Mouse (Mus musculus): ENCODE data around the gene Olfr131. TPM values are rescaled to one million over a fixed set of nuclear protein-coding genes. Genes with fewer than 3 reads are reported as not detected.

The Olfr131 gene
- polyA plus RNA-seq (2014; fragmentation: Illumina TruSeq; extraction: RNeasy Lipid Tissue Mini Kit (QIAGEN cat#74804); ENCODE audit: low read depth, low replicate concordance): not detected

DNA sequence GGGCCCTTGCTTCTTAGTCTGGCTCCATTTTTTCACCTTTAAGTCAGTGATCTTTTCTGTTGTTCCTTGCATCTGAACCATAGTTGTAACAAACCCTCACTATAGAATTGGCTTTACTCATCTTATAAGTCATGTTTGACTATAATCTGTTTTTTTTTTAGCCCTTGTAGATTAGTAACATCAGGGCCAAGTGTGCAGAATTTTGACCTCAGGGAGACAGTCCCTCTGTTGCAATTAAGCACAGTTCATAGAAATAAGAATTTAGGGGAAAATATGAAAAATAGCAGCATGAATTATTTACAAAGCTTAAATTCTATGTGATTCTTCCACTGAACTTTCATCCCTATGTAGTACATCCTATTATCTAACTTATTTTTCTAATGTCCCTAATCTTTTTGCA is at the start of gene Olfr131:
TSS of gene Olfr131 (minus strand) at position 101 of the 400 bp plus-strand sequence.

DNA sequence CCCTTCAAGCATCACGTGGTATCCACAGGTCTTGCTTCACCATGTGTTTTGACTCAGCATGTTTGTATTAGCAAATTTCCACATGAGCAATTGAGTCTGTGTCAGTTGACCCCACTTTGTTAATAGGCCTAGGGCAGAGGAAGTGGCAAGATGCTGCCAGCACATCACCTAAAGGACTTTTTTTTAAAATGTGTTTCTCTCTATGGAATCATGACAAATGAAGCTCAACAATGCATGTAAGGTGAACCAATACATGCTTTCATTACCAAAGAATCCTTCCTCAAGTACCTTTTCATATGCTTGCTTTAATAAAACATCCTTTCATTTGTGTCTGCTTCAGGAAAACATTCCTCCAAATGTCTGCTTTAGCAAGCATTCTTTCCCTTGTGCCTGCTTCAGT is 45.9 kb upstream of the Olfr131 start, which contains the start of gene Olfr132:
TSS of gene Olfr132 (minus strand) at position 101 of the 400 bp plus-strand sequence.

DNA sequence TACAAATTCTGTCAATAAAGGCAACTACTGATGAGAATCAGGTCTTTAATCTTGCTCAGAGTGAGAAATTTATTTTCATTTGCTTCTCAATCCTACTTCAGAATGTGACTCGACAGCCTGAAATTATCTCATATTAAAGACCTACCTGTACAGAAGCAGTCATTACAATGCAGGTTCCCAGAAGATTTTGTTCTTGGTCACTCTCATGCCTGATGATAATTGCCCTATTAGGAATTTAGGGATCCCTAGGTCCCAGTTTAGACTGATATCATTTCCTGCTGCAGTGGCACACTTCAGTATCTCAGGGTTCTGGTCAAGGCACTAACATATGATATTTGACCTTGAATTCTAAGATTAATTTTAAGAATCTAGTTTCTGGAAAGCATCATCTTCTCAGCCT is 24.9 kb downstream of the Olfr131 start, which contains the start of gene Olfr130:
TSS of gene Olfr130 (plus strand) at position 301 of the 400 bp plus-strand sequence.

DNA sequence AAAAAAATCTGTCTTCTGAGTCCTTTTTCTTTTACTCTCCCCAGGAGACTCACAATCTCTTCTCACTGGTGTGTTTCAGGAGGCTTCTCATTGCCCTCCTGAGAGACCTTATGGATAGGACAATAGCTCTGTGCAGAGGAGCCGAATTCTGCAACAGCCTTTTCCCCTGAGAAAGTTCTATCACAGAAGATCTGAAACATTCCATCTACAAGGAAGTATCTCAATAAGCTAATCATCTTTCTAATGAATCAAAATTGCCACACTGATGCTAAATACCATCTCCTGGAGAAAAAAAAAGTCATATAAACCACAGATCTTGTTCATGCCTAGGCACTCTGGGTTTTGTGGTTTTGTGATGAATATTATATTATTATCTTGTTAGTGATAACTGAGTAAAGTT is 28.5 kb downstream of the Olfr131 start, which contains the start of gene Olfr129:
TSS of gene Olfr129 (minus strand) at position 101 of the 400 bp plus-strand sequence.

Other genes starting within 250 kb of the Olfr131 start
- gene Olfr126, start 241.2 kb downstream of the Olfr131 start, polyA plus RNA-seq (2014; fragmentation: Illumina TruSeq; extraction: RNeasy Lipid Tissue Mini Kit (QIAGEN cat#74804); ENCODE audit: low read depth, low replicate concordance): not detected
- not detected for gene Olfr127, start 188.3 kb downstream of the Olfr131 start, polyA plus RNA-seq (2014; fragmentation: Illumina TruSeq; extraction: RNeasy Lipid Tissue Mini Kit (QIAGEN cat#74804); ENCODE audit: low read depth, low replicate concordance)
- gene Olfr128, start 168.1 kb downstream of the Olfr131 start, polyA plus RNA-seq (2014; fragmentation: Illumina TruSeq; extraction: RNeasy Lipid Tissue Mini Kit (QIAGEN cat#74804); ENCODE audit: low read depth, low replicate concordance): not detected
- gene Olfr761, start 135.6 kb downstream of the Olfr131 start, polyA plus RNA-seq (2014; fragmentation: Illumina TruSeq; extraction: RNeasy Lipid Tissue Mini Kit (QIAGEN cat#74804); ENCODE audit: low read depth, low replicate concordance): not detected
- gene Olfr129, start 28.6 kb downstream of the Olfr131 start, polyA plus RNA-seq (2014; fragmentation: Illumina TruSeq; extraction: RNeasy Lipid Tissue Mini Kit (QIAGEN cat#74804); ENCODE audit: low read depth, low replicate concordance): not detected
- not detected for gene Olfr130, start 24.8 kb downstream of the Olfr131 start, polyA plus RNA-seq (2014; fragmentation: Illumina TruSeq; extraction: RNeasy Lipid Tissue Mini Kit (QIAGEN cat#74804); ENCODE audit: low read depth, low replicate concordance)
- gene Olfr132, start 45.8 kb upstream of the Olfr131 start, polyA plus RNA-seq (2014; fragmentation: Illumina TruSeq; extraction: RNeasy Lipid Tissue Mini Kit (QIAGEN cat#74804); ENCODE audit: low read depth, low replicate concordance): not detected
- not detected for gene Olfr133, start 56.6 kb upstream of the Olfr131 start, polyA plus RNA-seq (2014; fragmentation: Illumina TruSeq; extraction: RNeasy Lipid Tissue Mini Kit (QIAGEN cat#74804); ENCODE audit: low read depth, low replicate concordance)
- not detected for gene Olfr134, start 82.7 kb upstream of the Olfr131 start, polyA plus RNA-seq (2014; fragmentation: Illumina TruSeq; extraction: RNeasy Lipid Tissue Mini Kit (QIAGEN cat#74804); ENCODE audit: low read depth, low replicate concordance)
- not detected for gene Olfr135, start 115.6 kb upstream of the Olfr131 start, polyA plus RNA-seq (2014; fragmentation: Illumina TruSeq; extraction: RNeasy Lipid Tissue Mini Kit (QIAGEN cat#74804); ENCODE audit: low read depth, low replicate concordance)
- not detected for gene Olfr138, start 172.3 kb upstream of the Olfr131 start, polyA plus RNA-seq (2014; fragmentation: Illumina TruSeq; extraction: RNeasy Lipid Tissue Mini Kit (QIAGEN cat#74804); ENCODE audit: low read depth, low replicate concordance)
- gene Olfr137, start 218.9 kb upstream of the Olfr131 start, polyA plus RNA-seq (2014; fragmentation: Illumina TruSeq; extraction: RNeasy Lipid Tissue Mini Kit (QIAGEN cat#74804); ENCODE audit: low read depth, low replicate concordance): not detected
- not detected for gene Olfr136, start 241.1 kb upstream of the Olfr131 start, polyA plus RNA-seq (2014; fragmentation: Illumina TruSeq; extraction: RNeasy Lipid Tissue Mini Kit (QIAGEN cat#74804); ENCODE audit: low read depth, low replicate concordance)